Mouse (Mus musculus) kidney, adult 2 months (tissue): ENCODE data around the gene Hcls1.

Source experiments
- CTCF ChIP-seq: fragments of 200-500 bp; conservative IDR thresholded peaks from 2 replicates; pipeline ENCODE4 v1.5.1; 2011; ENCODE audit warnings: low read depth, mild to moderate bottlenecking, control low read depth, low read length, moderate library complexity, mixed read lengths; ENCODE audit not compliant: insufficient read depth, insufficient read length
- POLR2A ChIP-seq: fragments of 200-500 bp; IDR thresholded peaks from one replicate; pipeline ENCODE4 v1.6.1; 2011; ENCODE audit warnings: low read depth, low read length, control low read depth

- TF ChIP-seq CTCF (no peak), POLR2A (no peak)
These were observed 64.7 kb downstream of the Hcls1 start for GRCm38 (mm10) chr16:36999366-36999972.
